Mouse (Mus musculus) forebrain, embryonic 10.5 days (tissue): Measurements from ENCODE around the gene Golph3l. TPM values are rescaled to one million over a fixed set of nuclear protein-coding genes. Genes with fewer than 3 reads are reported as not detected.

Source experiments
- DNase-seq: peaks from one replicate; pipeline ENCODE4 v3.0.0-alpha.2; 2017; ENCODE audit warnings: low spot score; ENCODE audit errors: extremely low spot score
- H3K27ac ChIP-seq: fragments of 300-500 bp; sonication (generic); 2 replicates; pipeline ENCODE4 v1.5.1; 2016; ENCODE audit warnings: mild to moderate bottlenecking
- H3K27me3 ChIP-seq: fragments of 300-500 bp; sonication (generic); 2 replicates; pipeline ENCODE4 v1.6.1; 2016; ENCODE audit warnings: mild to moderate bottlenecking; ENCODE audit not compliant: poor library complexity, severe bottlenecking
- H3K36me3 ChIP-seq: fragments of 300-500 bp; sonication (generic); replicated peaks from 2 replicates; pipeline ENCODE4 v1.6.1; 2016; ENCODE audit warnings: mild to moderate bottlenecking, moderate library complexity
- H3K4me1 ChIP-seq: fragments of 300-500 bp; sonication (generic); 2 replicates; pipeline ENCODE4 v1.6.1; 2016
- H3K4me3 ChIP-seq: fragments of 300-500 bp; sonication (generic); 2 replicates; pipeline ENCODE4 v1.5.1; 2016; ENCODE audit warnings: mild to moderate bottlenecking, moderate library complexity
- H3K9me3 ChIP-seq: fragments of 300-500 bp; sonication (generic); 2 replicates; pipeline ENCODE4 v1.6.1; 2016; ENCODE audit warnings: mild to moderate bottlenecking, moderate library complexity
- WGBS: fragments of 180-500 bp; shearing (Covaris S2); methylation state at CpG from one replicate; pipeline ENCODE4 v1.1.7; 2016; 5-methylcytosine and 5-hydroxymethylcytosine counted together
- polyA plus RNA-seq: library from polyadenylated mRNA; unstranded; fragments of >200 nt; fragmentation: Nextera tagmentation; extraction: Ambion mirVana; gene quantifications from 2 replicates; pipeline ENCODE4 v1.2.1, GENCODE M21; 2016

The Golph3l gene
- polyA plus RNA-seq, 1 experiment from 2014 or later: 29.6 TPM

DNA sequence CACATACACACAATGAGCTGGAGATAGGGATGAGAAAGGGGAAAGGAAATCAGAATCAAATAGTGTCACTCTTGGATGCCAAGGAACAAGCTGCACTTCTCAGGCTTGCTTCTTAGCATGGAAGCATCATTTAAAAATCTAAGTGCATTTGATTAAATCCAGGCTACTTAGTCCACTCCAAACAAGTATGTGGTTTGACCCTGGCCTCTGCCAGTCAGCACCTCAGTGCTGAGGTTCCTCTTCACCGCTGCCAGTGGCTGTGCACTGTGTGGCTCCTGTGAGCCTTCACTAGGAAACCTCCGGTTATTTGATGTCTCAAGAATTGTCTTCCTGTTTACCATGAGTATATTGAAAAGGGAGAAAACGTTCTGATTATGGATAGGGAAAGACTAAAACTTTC lies 42.1 kb downstream of the Golph3l start:
- Histone ChIP-seq H3K27ac (no peak overlapping the region), H3K9me3 (no peaks in the 10 kb centered on the region), H3K27me3 (no peaks in the 10 kb centered on the region), H3K4me3 (no peak overlapping the region), H3K4me1 (peaks cover 10% of the 10 kb centered on the region), H3K36me3 (peaks cover 93% of the 10 kb centered on the region)
- 92% methylated on average over 3 of the region's 3 CpGs for WGBS
- no peak for DNase-seq

- no peak overlapping the region for H3K4me3 ChIP-seq
- peaks cover 6% of the 10 kb centered on the region for H3K4me1 ChIP-seq
- H3K9me3 ChIP-seq: no peaks in the 10 kb centered on the region
- no peak for DNase-seq
- WGBS: 91% methylated on average over 6 of the region's 6 CpGs
- peaks cover 98% of the 10 kb centered on the region for H3K36me3 ChIP-seq
- no peaks in the 10 kb centered on the region for H3K27me3 ChIP-seq
- no peak overlapping the region for H3K27ac ChIP-seq
Observed at GRCm38 (mm10) chr3:95631304-95631703, 42.6 kb downstream of the Golph3l start.

DNA sequence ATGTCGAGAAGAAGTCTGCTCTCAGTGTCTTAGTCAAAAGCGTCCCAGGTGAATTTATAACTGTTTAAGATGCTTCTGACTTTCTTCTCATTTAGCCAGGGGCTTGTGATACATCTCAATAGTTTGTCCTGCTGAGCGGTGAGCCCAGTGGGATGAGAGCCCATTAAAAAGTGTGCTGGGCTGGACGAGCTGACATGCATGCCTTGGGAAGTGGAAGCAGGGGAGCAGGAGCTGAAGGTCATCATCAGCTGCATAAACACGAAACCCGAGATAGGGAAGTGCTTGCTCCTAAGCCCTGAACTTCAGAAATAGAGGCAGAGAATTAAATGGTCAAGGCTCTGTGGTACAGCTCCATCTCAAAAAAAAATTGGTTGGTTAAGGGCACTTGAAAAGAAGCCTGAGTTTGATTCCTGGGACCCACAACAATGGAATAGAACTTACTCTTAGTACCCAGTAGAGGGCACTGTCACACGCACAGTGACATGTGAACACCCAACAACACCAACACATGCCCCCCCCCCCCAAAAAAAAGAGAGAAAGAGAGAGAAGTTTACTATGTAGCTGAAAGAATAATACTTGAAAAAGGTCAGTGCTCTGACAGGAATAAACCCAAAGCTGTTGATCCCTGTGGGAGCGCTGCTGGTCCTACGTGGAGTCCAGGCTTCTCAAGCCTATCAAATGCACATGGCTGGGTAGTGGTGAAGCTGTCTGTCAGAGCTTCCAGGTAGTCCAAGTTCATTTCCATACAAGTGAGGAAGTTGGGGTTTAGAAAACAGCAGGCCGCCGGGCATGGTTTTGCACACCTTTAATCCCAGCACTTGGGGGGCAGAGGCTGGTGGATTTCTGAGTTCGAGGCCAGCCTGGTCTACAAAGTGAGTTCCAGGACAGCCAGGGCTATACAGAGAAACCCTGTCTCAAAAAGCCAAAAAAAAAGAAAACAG lies 44.2 kb downstream of the Golph3l start:
- Histone ChIP-seq H3K27me3 (no peaks in the 10 kb centered on the region), H3K27ac (no peak overlapping the region), H3K4me1 (no peaks in the 10 kb centered on the region), H3K9me3 (no peaks in the 10 kb centered on the region), H3K4me3 (no peak overlapping the region), H3K36me3 (peaks cover 99% of the 10 kb centered on the region)
- 84% methylated on average over 12 of the region's 12 CpGs for whole genome bisulfite sequencing
- no peak for DNase-seq

- WGBS: 89% methylated on average over 4 of the region's 4 CpGs
- Histone ChIP-seq H3K4me1 (no peaks in the 10 kb centered on the region), H3K27me3 (no peaks in the 10 kb centered on the region), H3K4me3 (no peak overlapping the region), H3K36me3 (peaks cover 100% of the 10 kb centered on the region), H3K27ac (no peak overlapping the region), H3K9me3 (no peaks in the 10 kb centered on the region)
- no peak for DNase-seq
Observed at GRCm38 (mm10) chr3:95635636-95636035, 46.9 kb downstream of the Golph3l start.

- Histone ChIP-seq H3K36me3 (peaks cover 100% of the 10 kb centered on the region), H3K4me1 (no peaks in the 10 kb centered on the region), H3K9me3 (no peaks in the 10 kb centered on the region), H3K27ac (no peak overlapping the region), H3K4me3 (no peak overlapping the region), H3K27me3 (no peaks in the 10 kb centered on the region)
- WGBS: 84% methylated on average over 4 of the region's 4 CpGs
- no peak for DNase-seq
Observed at GRCm38 (mm10) chr3:95636072-95636471, 47.3 kb downstream of the Golph3l start.

DNA sequence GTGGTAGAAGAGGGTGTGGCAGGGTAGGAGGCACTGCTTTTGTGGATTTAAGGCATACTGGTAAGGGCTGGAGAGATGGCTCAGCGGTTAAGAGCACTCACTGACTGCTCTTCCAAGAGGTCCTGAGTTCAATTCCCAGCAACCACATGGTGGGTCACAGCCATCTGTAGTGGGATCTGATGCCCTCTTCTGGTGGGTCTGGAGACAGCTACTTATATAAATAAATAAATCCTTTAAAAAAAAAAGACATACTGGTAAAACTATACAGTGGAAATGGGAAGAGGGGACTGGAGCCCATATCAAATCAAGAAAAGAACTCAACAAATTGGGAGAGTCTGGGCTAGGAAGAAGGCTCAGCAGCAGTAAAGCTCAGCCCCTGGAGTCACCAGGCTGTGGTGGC lies 51.0 kb downstream of the Golph3l start:
- 100% methylated on average over 1 of the region's 1 CpGs for WGBS
- H3K9me3 ChIP-seq: no peaks in the 10 kb centered on the region
- H3K36me3 ChIP-seq: peaks cover 75% of the 10 kb centered on the region
- no peak for DNase-seq
- no peaks in the 10 kb centered on the region for H3K27me3 ChIP-seq
- H3K27ac ChIP-seq: no peak overlapping the region
- no peak overlapping the region for H3K4me3 ChIP-seq
- no peaks in the 10 kb centered on the region for H3K4me1 ChIP-seq

DNA sequence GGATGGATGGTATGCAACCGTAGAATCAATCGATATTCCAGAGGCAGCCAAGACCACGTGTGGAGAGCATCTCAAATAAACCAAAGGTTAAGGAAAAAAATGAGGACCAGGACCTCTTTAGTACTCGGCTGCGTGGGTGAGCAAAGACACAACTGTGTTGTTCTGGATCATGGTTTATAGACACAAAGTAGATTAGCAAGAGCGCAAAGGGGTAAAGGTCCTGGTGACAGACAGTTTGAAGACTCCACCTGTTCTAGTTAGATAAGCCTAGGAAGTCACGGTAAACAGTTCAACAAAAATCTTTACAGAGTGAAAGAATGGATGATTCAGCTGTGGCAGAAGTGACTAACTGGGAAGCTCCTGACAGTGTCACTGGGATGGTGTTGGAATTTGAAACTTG lies 54.4 kb downstream of the Golph3l start:
- H3K36me3 ChIP-seq: peaks cover 41% of the 10 kb centered on the region
- no peak overlapping the region for H3K4me3 ChIP-seq
- 0 out of 2 replicates have a peak, but pooled peaks cover 4% of the 10 kb centered on the region for H3K4me1 ChIP-seq
- no peak for DNase-seq
- no peaks in the 10 kb centered on the region for H3K27me3 ChIP-seq
- no peak overlapping the region for H3K27ac ChIP-seq
- 91% methylated on average over 7 of the region's 7 CpGs for WGBS
- H3K9me3 ChIP-seq: no peaks in the 10 kb centered on the region

GRCm38 (mm10) chr3:95645313-95646235 lies 56.8 kb downstream of the Golph3l start:
- no peak for DNase-seq
- WGBS: 64% methylated on average over 10 of the region's 10 CpGs
- no peaks in the 10 kb centered on the region for H3K9me3 ChIP-seq

GRCm38 (mm10) chr3:95648016-95648415 lies 59.3 kb downstream of the Golph3l start:
- Histone ChIP-seq H3K27ac (no peak overlapping the region), H3K4me3 (no peak overlapping the region)
- 93% methylated on average over 5 of the region's 5 CpGs for WGBS

More at GRCm38 (mm10) chr3:95645313-95646235, 56.8 kb downstream of the Golph3l start:
- Histone ChIP-seq H3K27me3 (no peaks in the 10 kb centered on the region), H3K36me3 (peaks cover 16% of the 10 kb centered on the region), H3K27ac (no peak overlapping the region), H3K4me3 (no peak overlapping the region), H3K4me1 (0 out of 2 replicates have a peak, but pooled peaks cover 4% of the 10 kb centered on the region)

DNA sequence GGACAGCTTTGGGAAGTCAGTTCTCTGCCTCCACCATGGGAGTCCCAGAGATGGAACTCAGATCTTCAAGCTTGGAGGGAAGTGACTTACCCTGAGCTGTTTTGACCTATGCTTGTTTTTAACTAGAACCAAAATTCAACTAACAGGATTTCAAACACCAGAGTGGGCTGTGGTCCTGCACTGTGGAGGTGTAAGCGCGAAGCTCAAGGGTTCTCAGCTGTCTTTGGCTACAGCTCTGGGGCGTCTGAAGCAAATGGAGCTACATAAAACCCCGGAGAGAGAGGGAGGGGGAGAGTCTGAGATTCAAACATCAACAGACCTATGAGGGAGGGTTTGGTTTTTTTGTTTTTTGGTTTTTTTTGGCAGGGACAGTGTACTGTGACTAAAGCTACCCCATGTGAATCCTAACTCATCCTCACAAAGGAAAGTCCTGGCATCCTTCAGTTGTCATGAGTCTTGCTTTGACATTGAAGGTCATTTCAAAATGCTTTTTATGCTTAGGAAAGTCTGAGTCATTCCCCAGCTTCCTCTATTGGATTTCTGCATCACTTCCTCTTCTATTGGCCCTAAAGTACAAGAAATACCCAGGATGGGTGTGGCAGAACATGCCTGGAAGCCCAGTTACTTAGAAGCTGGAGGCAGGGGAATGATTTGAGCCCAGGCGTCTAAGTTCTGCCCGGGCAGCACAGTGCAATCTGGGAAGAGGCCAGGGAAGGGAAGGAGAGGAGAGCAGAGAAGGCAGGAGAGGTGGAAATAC lies 61.7 kb downstream of the Golph3l start:
- H3K36me3 ChIP-seq: no peaks in the 10 kb centered on the region
- H3K27ac ChIP-seq: 0 out of 2 replicates have a peak overlapping the region, but pooled peaks have one; percentile 1
- H3K9me3 ChIP-seq: no peaks in the 10 kb centered on the region
- H3K4me1 ChIP-seq: peaks cover 22% of the 10 kb centered on the region
- H3K4me3 ChIP-seq: no peak overlapping the region
- 77% methylated on average over 6 of the region's 6 CpGs for WGBS
- no peak for DNase-seq
- H3K27me3 ChIP-seq: no peaks in the 10 kb centered on the region

More at GRCm38 (mm10) chr3:95648016-95648415, 59.3 kb downstream of the Golph3l start:
- H3K27me3 ChIP-seq: no peaks in the 10 kb centered on the region
- DNase-seq: no peak
- H3K4me1 ChIP-seq: peaks cover 14% of the 10 kb centered on the region
- no peaks in the 10 kb centered on the region for H3K9me3 ChIP-seq
- H3K36me3 ChIP-seq: no peaks in the 10 kb centered on the region

GRCm38 (mm10) chr3:95651033-95651373 lies 62.3 kb downstream of the Golph3l start:
- Histone ChIP-seq H3K36me3 (no peaks in the 10 kb centered on the region), H3K4me1 (peaks cover 20% of the 10 kb centered on the region), H3K27ac (0 out of 2 replicates have a peak overlapping the region, but pooled peaks have one; percentile 1), H3K4me3 (no peak overlapping the region), H3K9me3 (no peaks in the 10 kb centered on the region), H3K27me3 (no peaks in the 10 kb centered on the region)
- WGBS: 90% methylated on average over 3 of the region's 3 CpGs
- no peak for DNase-seq
